Mouse (Mus musculus) spleen, postnatal 14 days (tissue): ENCODE data around the gene Arpp19.

Experiments
- DNase-seq, 2 experiments: peaks; one replicate each; pipeline ENCODE4 v3.0.0; 2021 to 2022; ENCODE audit warnings: low spot score in 2 of 2

Arpp19 gene

DNA sequence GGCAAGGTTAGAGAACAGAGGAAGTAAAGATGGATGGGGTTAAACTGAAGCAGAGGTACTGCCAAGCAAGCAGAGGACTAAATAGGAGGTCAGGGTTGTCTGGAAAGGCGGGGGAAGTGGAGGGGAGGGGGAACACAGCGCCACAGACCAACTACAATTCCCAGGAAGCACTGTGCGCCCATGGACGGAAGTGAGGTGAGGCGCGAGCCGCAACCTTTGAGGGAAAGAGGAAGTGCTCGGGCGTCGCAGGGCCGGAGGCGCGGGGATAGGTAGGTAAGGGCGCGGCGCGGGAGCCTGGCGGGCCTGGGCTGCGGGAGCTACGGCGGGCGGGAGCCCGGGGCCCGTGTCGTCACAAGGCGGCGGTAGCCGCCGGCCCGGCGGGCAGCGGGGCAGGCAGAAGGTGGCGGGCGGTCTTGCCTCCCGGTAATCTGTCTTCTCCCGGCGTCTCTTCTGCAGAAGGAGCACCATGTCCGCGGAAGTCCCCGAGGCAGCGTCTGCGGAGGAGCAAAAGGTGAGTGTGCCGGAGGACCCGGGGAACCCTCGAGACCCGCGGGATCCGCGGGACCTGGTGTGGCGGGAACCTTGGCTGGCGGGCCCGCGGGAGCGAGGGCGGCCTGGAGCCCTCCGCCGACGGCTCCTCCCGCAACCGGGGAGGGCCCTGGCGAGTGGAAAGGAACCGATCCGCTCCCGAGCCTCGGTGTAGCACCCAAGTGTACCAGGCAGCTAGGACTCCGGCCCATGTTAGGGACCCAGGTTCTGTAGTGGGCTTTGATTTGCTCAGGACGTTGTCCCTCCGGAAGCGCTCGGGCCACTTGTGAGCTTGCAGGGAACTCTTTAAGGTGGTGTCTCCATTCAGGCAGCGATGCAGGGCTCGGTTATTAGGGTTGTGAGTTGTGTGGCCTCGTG lies at the start of gene Arpp19:
TSS of gene Arpp19 (plus strand) at position 164 of the 906 bp plus-strand sequence.
- peak; percentile 55 to 68 for DNase-seq

DNA sequence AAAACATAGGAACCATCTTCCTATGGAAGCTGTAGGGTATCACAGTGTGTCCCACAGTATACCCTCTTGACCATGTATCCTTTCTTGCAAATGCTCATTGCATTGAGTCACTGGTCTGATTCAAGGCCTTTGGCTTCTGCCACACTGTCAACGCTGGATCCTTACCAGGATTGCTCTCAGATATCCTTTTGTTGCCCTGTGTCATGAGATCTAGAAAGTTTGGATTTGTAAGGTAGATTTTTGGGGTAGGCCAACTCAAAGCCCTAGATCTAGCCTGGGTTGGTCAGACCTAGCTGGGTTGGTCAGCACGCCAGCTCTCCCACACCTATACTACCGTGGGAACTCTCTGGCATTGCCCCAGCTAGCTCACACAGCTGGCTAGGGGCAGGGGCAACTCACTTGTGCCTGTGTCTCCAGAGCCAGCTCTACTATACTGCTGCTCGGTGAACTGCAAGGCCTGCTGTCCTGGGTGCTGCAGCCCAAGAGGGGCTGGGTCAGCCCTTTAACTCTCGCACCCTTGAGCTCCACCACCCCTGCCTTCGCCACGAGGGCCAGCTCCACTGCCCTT lies 48.4 kb upstream of the Arpp19 start:
- DNase-seq: no peak

DNA sequence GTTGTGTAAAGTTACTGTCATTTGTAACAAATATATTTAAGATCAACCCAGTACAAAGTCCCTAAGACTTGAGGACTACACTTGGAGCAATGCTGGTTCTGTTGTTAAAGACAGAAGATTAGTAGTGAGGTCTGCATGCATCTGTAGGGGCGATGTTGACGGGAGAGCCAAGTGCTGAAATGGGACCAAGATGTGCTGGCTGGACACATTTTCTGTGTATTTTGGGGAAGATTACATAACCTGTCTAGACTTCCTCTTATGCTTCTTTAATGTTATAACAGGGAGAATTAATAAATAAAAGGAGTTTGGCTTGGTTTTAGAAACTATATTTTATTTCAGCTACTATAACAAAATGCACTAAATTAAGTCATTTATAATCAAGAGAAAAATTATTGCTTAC lies 47.4 kb upstream of the Arpp19 start:
- no peak for DNase-seq

DNA sequence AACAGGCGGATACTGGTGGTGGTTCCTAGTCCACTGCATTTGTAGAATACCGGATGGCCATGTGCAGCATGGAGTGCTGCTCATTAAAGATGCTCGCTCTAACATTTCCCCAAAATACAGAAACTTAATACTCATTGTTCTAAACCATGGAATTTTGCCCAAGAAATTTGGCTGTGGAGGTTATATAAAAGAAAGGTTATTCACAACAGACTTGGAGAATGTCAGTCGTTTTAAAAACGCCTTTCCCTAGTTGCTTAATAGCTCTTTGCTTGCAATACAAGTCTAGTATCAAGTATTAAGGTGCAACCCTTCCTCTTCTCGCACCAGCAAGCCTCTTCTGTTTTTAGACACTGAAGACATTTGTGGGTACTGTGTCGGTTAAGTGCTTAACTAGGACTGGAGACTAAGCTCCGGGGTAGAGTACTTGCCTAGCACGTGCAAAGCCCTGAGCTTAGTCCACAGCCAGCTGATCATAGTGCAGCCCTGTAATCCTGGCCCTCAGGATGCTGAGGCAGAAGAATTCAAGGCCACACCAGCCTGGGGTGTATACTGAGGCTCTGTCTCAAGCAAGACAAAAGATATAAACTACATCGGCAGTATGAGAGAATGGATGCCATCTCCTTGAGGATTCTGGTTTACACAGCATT lies 42.7 kb upstream of the Arpp19 start:
- DNase-seq: no peak

DNA sequence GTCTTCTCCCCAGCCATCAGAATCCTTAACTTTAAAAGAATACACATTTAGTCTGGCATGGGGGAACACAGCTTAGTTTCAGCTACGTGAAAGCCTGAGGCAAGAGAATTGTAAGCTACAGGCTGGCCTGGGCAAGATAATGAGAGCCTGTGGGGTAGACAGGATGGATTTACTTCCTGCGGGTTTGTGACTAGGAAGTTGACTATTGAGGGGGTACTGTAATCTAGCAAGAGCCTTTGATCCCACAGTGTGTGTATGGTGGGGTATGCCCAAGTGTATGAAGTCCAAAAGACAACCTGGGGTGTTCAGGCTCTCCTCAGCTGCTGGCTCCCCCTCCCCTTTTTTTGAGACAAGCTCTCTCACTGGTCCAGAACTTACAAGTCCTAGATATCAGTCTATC lies 41.1 kb upstream of the Arpp19 start:
- no peak for DNase-seq

DNA sequence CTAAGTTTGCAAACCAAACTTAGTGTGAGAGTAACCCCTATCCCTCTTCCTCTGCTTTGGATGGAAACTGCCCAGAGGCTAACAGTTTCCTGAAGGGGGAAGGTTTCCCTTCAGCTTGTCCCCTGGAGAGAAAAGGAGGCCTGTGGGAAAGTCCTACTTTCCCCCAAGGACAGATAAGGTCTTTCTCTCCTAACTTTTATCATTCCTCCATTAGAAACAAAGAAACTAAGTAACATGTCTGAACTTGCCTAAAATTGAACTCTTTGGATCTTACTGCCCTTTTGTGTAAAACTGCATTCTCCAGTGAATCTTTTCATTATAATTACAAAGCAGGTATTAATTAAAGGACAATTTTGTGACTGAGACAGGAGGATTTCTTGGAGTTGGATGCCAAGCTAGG lies 39.4 kb upstream of the Arpp19 start:
- no peak for DNase-seq

DNA sequence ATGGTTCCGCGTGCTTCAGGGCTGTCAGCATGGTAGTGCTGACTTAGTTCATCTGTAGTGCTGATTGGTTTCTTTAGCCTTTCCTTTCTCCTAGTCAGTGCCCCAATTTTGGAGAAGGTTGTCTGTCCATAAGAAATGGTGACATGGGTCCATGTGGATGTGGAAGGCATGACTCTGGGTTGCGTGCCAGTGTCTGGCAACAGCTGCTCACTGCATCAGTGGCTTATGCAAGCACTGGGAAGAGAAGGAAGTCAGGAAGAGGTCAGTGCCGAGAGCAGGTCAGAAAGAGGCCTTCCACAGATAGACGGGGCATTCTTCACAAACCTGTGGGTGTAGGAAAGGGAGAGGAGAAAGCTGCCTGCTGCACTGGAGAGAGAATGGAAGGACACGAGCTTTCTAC lies 36.4 kb upstream of the Arpp19 start:
- DNase-seq: no peak

DNA sequence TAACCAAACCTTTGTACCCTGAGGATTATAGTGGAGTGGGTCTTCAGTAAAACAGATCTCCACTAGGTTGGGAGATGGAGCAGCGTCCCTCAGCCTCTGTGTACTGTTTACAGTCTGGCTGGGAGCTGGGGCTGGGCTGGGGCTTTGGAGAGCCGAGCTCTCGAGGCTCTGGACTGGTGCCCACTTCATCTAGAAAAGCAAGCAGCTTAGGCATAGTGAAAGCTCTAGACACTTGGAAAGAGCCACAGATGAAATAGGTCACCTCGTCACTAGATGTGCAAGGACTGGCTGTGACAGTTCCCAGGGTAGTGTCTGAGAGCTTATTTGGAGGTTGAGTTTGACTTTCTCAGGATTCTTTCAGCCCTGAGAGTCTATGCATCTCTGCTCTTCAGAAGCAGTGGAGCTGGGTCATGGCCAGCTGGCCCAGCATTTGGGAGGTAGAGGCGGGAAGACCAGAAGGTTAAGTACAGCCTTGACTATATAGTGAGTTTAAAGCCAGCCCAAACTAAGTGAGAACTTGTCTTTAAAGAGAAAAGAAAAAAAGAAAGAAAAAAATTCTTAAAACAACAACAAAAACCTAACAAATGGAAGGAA lies 35.7 kb upstream of the Arpp19 start:
- no peak for DNase-seq

DNA sequence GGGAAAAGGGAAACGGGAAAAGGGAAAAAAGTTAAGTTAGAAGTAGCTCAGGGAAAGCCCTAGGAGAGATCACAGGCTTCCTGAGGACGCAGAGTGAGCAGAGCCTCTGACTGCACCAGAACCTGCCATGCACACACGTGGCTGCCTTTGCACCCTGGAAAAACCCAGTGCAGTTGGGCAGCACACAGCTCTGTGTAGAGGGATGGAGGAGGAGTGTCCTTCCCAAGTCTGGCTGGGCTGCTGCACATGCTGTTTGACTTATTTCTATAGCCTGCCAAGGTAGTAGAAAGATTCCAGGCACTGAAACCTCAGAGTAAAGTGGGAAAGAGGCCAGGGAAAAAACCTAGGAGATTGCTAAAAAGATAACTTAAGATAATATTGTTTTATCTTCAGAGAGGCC lies 35.2 kb upstream of the Arpp19 start:
- DNase-seq: no peak

DNA sequence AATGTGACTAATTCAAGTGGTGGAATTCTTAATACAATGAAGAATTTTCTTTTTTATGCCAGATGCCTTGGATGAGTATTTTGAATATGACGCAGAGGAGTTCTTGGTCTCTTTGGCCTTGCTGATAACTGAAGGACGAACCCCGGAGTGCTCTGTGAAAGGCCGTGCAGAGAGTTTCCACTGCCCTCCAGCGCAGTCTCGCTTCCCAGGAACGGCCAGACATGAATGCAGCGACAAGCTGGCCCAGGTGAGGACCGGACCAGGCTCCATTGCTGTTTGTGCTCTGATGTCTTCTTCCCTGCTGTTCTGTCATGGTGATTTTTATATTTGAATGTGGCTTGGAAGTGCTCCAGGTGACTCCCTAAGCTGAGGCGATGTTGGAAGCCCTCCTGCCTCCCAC lies 33.2 kb upstream of the Arpp19 start:
- DNase-seq: no peak

DNA sequence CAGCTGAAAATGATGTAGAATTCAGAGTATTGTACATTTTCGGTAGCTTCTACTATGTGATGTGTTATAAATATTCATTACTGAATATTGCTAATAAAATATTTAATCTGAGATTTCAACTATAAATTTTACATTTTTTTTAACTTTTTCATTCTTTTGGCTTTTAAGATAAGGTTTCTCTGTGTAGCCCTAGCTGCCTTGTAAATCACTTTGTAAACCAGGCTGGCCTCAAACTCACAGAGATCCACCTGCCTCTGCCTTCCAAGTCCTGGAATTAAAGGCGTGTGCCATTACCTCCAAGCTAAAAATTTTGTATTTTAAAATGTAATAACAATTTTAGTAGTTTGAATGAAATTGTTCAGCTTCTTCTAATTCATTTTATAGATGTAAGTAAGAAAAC lies 20.8 kb upstream of the Arpp19 start:
- DNase-seq: no peak

DNA sequence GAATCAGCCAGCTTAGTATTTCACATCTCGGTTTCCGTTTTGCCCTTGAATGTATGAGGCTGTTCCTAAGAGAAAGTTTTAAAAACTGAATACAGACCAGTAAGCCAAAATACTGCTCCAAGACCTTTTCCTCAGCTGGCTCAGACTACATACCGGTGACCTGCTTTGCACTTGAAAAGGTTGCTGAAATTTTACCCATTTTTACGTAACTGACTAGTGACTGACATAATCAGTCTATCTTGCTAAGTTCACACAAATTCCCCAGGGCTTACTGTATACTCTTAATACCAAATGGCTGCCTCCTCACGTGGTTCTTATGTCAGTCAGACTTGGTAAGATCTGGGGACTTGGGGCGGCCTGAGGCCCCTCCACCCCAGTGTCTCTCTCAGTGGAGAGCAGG lies 18.2 kb upstream of the Arpp19 start:
- no peak for DNase-seq

DNA sequence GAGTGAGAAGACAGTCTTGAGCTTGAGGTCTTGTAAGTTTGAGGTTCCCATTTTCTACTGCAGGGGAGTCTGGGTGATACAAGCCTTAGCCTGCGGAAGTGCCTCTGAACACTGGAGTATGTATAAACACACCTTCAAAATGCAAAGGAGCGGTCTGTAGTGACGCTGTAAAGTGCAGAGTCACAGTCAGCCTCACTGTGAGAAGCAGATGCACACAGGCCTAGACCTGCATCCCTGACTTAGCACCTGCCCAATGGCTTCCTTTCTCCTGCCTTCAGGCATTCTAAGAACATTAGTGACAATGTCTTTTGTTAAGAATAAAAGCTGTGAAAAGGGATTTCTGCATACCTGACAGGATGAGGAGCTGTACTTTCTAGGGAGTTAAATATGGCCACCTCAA lies 17.8 kb upstream of the Arpp19 start:
- DNase-seq: no peak

DNA sequence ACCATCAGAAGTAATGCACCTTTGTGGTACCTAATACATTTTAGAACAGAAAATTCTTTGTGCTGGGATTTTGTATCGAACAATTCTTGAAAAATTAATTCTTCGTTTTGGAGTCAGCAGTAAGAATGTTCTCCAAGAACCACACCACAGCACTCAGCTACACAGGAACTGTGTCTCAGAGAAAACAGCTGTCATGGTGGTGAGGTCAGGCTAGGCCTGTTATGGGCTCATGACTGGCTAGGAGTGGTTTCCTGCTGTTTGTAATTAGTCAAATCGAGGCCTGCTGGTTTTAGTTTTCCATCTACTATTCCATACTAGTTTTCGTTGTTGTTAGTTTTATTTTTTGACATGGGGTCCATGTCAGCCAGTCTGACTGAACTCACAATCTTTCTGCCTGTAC lies 16.9 kb upstream of the Arpp19 start:
- no peak for DNase-seq

DNA sequence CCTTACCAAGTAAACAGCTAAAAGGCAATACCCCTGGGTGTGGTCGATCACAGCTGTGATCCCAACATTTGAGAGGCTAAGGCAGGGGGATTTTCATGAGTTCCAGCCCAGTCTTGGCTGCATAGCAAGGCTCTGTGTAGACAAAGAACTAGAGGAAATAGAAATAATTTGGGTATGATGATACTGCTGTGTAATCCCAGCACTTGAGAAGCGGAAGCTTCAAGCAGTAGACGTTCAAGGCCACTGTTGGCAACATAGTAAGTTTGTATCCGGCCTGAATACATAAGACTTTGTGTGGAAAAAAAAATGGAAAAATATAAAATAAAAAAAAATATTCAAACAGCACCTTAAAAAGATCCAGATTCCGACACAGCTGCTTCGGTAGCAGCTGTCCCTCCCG lies 14.9 kb upstream of the Arpp19 start:
- no peak for DNase-seq

DNA sequence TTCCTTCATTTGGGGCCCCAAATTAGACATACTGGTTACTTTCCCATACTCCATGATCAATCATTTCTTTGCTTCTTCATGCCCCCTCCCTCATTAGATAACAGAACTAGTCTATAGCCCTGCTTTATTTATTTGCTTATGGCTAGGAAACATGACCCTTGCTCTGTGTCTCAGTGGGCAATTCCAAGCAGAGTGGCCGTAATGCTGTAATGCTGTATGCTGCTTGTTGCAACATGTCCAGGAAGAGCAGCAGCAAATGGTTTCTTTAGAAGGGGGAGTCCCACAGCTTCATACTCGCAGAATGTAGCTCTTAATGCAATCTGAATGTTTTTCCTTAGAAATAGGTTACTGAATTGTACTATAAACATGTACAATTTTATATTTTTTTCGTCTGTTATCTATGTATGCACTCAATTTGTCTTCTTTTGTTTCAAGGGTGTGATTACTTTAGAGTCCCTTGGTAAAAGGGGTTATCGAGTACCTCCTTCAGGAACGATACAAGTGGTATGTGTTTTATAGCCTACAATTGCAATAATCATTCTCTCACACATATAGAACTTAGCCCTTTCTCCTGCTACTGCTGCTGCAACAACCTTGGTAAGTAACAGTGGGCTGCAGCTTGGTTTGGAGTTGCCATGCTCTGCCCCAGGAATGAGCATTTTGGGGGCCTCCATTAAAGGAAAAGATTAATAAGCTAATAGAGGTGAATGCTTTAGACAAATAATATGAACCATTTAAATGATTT lies 14.1 kb upstream of the Arpp19 start:
- no peak for DNase-seq

DNA sequence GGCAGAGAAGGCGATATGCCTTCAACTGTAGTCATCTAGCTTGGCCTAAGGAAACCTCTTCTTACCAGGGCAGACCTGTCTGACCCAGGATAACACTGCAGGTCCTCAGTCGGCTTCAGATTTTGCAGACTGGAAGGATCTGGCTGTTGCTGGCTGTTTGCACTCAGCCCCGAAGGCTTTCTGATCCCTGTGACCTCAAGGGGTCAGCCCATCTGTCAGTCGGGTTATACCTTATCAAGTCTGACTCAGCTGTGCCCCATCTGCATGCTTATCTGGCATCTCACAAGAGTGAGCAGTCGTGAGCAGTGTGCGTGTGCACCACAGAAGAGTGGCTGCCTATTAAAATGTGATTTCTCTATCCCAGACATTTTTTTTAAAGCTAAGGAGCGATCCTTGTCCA lies 13.3 kb upstream of the Arpp19 start:
- DNase-seq: no peak

DNA sequence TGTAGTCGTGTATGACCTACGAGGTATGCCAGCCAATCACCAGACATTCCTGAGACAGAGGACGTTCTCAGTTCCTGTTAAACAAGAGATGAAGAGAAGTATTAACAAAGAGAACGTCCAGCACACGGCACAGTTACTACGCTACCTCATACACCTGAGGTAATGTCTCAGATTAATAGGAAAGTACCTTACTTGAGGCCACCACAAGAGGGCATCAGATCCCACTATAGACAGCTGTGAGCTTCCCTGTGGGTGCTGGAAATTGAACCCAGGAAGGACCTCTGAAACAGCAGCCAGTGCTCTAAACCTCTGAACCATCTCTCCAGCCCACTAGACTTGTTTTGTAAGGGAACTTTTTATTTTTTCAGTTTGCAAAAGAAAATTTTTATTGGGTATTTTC lies 11.7 kb upstream of the Arpp19 start:
- DNase-seq: no peak

DNA sequence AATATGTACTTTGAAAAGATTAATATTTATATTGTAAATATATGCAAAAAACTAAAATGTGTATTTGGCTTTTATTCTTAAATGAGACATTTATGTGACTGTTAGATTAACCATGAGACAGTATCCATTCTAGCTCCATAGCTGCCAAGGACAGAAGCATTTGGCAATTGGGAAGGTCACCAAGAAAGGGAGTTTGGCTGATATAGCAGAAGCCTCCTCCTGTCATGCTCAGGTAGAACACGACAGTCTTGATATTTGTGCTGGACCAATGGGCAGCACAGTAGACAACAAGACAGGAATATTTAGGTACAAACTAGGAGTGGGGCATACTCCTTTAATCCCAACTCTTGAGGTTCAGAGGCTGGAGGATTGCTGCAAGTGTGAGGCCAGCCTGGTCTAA lies 5.0 kb upstream of the Arpp19 start:
- DNase-seq: no peak

DNA sequence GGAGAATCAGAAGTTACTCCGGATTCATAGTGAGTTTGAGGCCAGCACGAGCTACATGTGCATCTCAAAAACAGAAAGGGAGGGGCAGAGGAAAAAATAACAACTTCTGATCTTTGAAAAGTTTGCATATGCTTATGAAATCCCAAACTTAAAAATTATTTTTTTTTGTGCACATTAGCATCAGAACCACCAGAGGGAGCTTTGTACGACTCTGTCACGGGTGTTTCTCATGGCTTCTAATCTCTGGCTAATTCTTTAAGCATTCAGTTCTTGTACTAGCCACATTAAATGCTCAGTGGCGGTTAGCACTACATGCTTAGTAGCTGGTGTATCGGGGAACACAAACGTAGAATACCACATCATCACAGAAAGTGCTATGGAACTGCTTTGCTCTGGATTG lies 4.3 kb upstream of the Arpp19 start:
- DNase-seq: no peak

DNA sequence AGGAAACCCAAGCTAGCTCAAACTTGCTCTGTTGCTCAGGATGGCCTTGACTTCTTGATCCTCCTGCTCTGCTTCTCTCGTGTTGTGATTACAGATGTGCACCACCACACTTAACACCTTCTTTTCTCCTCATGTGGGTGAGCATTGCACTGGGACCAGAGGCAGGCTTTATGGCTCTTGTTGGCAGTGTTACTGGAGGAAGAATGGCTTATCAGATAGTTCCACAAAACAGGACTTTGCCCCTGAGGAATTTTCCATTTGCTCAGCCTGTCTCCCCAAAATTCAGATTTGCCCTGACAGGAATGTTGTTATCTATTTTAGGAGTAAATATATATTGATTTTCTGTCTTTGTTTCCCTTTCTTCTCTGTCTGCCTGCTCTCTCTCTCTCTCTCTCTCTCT lies 2.7 kb upstream of the Arpp19 start:
- DNase-seq: no peak

DNA sequence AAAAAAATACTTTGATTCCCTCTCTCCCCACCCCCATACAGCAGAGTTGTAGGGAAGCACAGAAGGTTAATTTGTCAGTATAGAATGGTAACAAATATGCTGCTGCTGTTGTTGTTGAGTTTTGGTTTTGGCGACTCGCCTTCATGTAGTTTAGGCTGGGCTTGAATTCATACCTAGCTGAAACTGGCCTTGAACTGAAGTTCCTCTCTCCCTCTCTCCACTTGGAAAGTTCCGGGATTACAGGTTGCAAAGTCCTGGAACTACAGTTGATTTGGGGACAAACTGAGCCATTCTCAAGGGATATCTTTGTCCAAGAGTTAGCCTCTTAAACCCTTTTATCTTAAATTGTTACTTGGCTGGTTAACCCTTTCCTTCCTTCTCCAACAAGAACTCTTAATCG lies 1.5 kb upstream of the Arpp19 start:
- DNase-seq: no peak
